Mouse (Mus musculus) testis, adult 2 months (tissue): ENCODE data around the gene Ghrh.

Experiments used
- CTCF ChIP-seq: fragments of 200-500 bp; IDR thresholded peaks from 2 replicates; pipeline ENCODE4 v1.5.1; 2012; ENCODE audit warnings: low read depth, mild to moderate bottlenecking, inconsistent platforms, low read length, moderate library complexity; ENCODE audit not compliant: control insufficient read depth, insufficient read depth, insufficient replicate concordance
- POLR2A ChIP-seq: fragments of 200-500 bp; IDR thresholded peaks from 2 replicates; pipeline ENCODE4 v1.6.1; 2012; ENCODE audit warnings: low read depth, mild to moderate bottlenecking, inconsistent platforms, low read length, moderate library complexity; ENCODE audit not compliant: control insufficient read depth

DNA sequence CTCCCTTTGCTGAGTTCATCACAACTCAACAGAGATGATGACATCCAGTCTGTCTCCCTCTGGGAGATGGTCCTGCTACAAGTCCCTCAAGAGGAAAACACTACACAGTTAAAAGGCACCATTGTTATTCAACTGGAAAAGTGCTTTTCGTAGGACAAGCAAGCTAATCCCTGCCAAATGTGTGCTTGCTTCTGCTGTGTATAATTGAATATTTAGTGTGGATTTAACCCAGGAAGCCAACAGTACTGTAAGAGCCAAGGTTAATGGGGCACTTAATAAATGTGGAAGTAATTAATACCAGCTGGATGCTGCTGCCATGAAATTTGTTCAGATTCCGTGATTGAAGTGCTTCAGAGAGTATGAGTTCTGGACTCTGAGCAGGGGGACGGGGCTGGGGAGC is 6.8 kb upstream of the Ghrh start:
- no peak for TF ChIP-seq CTCF
- no peak for TF ChIP-seq POLR2A
